Mouse (Mus musculus) megakaryocyte-erythroid progenitor cell, adult 5-6 weeks (primary cell): ENCODE results near the gene Gm21992. TPM values are rescaled to one million over a fixed set of nuclear protein-coding genes. Genes with fewer than 3 reads are reported as not detected.

Source experiments
- ATAC-seq: replicated peaks from 2 replicates; pipeline ENCODE4 v1.8.0; 2016; ENCODE audit warnings: mild to moderate bottlenecking, inconsistent platforms; ENCODE audit not compliant: severe bottlenecking, poor library complexity, low FRiP score, low TSS enrichment
- total RNA-seq, 2 experiments: library from RNA; stranded (forward) in 1 of 2; stranded (reverse) in 1 of 2; fragments of 200-1000, 215-1000 nt in 1 of 2; fragments of >200 nt in 1 of 2; fragmentation: Nextera tagmentation in 1 of 2; gene quantifications; 2 replicates each; pipeline ENCODE4 v1.2.3; 2014 to 2017

The Gm21992 gene
- total RNA-seq, 2 experiments from 2014 or later, result 15.8 to 59.5 TPM

DNA sequence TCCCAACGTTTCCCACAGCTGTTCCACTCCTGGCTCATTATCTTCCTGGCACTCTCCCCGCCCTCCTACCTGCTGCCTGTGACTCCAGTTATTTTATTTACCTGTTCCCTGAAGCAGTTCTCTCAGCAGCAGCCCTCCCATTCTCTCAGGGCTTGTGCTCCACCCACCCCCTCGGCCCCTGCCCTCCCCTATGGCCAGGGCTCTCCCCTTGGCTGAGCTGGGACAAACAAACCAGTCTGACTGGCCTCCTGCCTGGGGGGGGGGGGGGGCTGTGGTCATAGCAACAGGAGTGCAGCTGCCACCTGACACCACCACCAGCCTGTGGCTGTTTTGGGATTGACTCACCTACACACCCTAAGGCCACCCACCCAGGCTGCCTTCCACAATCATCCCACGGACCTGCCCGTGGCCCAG is 92.1 kb downstream of the Gm21992 start:
- ATAC-seq, result no peak

- no peak for ATAC-seq
These were observed 92.7 kb downstream of the Gm21992 start for GRCm38 (mm10) chr19:4718716-4719115.

GRCm38 (mm10) chr19:4717281-4717680 is 94.1 kb downstream of the Gm21992 start:
- ATAC-seq, result no peak

DNA sequence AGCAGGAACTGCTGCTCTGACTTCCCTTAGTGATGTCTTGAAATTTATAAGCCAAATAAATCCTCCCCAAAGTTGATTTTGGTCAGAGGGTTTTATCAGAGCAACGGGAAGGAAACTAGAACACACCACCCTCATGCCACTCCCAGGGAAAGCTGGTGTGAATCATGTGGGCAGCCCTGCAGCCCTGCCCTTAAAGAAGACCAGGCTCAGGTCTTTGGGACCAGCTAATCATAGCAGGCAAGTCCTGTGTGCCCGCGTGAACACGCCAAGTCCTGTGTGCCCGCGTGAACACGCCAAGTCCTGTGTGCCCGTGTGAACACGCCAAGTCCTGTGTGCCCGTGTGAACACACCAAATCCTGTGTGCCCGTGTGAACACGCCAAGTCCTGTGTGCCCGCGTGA is 94.7 kb downstream of the Gm21992 start:
- ATAC-seq, result no peak

DNA sequence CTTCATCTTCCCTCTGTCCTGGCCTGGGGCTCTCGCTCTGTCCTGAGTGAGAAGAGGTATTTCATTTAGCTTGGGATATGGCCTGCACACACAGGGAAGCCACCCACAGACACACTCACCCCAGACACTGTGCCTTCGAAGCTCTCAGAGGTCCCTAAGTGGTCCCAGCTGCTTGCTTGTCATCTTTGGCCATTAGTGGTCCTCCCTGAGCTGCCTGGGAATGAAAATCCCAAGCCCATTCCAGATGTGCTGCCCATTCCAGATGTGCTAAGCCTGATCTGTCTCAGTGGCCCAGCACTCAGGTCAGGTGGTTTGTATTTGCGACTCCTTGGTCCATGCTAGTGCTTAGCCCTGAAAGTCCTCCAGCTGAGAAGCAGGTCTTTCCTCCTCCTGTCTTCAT is 97.5 kb downstream of the Gm21992 start:
- no peak for ATAC-seq

DNA sequence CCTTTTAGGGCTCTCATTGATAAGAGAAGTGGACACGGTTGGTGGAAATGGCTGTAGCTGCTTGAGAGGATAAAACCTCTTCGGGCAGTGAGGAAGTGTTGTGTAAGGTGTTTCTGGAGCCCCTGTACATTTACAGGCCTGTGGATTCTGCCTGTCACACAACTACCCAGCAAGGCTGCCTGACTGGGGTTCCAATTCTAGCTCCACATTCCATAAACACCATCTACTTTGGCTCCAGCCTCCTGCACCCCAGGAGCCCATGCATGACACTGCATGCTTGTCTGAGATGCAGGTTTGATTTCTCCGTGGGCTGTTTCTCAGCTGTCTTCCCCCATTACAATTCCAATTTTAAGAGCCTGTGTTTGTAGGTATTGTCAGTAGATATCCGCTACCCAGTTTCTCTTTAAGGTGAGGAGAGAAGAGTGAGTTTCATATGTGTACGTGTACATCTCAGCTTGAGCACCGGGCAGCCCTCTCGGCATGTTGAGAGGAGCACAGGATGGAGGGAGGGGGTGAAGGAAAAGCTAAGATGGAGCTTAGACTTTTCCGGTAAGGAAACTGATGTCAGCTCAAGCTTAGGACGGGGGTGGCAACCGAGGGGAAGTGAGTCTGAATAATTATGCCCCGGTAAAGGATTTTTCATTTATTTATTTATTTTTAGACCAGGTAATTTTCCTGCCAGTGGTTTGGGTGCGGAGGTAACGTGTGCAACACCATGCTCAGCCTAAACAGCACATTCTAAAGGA is 98.5 kb downstream of the Gm21992 start:
- ATAC-seq, result no peak

GRCm38 (mm10) chr19:4712156-4712780 is 99.1 kb downstream of the Gm21992 start:
- no peak for ATAC-seq

GRCm38 (mm10) chr19:4711601-4712155 is 99.7 kb downstream of the Gm21992 start:
- no peak for ATAC-seq

- no peak for ATAC-seq
These were observed 100.3 kb downstream of the Gm21992 start, which contains the start of gene Sptbn2 for GRCm38 (mm10) chr19:4711098-4711600. Gene Sptbn2 (plus strand): TSS chr19:4711167.

GRCm38 (mm10) chr19:4708765-4709164 is 102.6 kb downstream of the Gm21992 start:
- ATAC-seq, result no peak

DNA sequence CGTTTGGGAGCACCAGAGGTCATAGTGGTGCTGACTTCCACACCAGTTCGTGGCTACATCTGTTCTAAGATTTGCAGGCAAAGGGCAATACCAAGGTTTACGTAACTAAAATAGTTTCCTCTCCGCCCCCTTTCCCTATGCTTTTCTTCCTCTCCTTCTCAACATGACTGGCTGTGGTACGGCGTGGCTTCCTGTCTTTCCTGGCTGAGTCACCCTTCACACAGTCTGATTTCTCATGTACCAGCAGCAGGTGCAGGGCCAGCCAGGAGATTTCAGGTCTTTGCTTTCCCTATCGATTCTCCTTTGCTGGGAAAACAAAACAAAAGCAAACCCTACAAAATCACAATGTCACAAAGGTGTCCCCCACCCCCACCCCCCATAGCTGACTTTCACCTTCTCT is 110.2 kb downstream of the Gm21992 start:
- ATAC-seq, result no peak

- no peak for ATAC-seq
These were observed 110.8 kb downstream of the Gm21992 start for GRCm38 (mm10) chr19:4700656-4701055.

- no peak for ATAC-seq
These were observed 111.6 kb downstream of the Gm21992 start for GRCm38 (mm10) chr19:4699821-4700220.

DNA sequence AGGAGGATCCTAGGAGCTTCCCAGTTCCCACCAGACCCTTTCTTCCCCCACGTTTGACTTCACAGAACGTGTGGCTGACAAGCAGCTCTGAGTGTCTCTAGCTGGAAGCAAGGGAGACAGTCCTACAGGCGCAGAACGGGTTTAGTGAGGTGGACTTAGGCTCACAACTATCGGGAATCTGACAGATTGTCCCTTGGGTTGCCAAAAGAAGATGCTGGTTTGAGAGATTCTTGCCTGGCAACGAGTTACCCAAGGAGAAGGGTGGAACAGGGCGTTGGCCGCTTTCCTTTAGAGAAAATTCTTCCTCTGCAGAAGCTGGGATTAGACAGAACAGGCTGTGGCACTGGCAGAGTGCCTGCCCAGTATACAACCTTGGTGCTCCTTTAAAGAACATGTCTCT is 112.6 kb downstream of the Gm21992 start:
- no peak for ATAC-seq

DNA sequence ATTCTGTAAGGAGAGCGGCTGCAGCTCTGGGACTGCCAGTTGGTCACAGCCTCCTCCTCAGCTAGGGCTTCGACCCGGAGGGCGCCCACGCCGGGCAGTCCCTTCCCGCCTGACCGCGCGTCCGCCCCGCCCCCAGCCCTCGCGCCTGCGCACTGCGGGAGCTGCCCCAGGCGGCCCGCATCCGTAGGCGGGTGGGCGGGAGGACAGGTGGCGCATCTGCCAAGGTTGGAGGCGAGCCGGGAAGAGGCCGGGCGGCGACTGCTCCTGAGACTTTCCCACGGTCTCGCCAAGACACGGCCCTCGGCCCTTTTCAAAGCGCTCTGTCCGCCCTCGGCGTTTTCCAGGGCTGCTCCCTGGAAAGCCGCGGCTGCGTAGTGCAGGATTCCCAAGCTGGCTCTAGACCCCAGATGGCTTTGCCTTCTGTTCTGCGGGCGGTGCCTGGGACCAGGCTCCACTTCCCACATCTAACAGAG is 113.2 kb downstream of the Gm21992 start, which contains the start of gene Gm960:
Gene Gm960, minus strand, starts transcription at position 464 of the 473 bp plus-strand sequence.
- ATAC-seq, result no peak

DNA sequence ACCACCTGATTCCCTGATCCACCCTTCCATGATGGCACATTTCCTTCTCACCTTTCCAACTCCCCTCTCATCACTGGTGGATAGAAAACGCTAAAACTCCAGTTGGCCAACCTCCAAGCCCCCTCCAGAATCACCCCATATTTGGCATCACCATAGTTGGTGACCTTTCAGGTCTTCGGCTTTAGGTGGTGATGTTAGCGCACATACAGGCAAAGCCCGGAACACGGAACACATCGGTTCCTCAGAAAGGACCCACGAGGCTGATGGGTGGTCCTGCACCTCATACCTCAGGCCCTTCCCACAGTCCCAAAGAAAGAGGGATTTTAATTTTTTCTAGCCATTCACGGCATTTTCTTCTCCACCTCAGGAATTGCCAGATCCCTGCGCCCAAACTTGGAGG is 113.7 kb downstream of the Gm21992 start:
- ATAC-seq, result no peak

- no peak for ATAC-seq
These were observed 114.3 kb downstream of the Gm21992 start for GRCm38 (mm10) chr19:4697121-4697520.

DNA sequence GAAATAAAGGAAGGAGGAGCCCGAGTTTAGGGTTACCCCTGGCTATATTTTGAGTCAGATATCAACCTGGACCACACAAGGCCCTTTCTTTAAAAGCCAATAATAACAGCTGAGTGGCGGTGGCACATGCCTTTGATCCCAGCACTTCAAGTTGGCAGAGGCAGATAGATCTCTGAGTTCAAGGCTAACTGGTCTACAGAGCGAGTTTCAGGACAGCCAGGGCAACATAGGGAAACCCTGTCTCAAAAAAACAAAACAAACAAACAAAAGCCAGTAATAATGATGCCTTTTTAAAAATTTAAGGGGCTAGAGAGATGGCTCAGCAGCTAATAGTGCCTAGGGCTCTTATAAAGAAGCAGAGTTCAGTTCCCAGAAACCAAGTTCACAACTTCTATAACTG is 117.1 kb downstream of the Gm21992 start:
- no peak for ATAC-seq
